Mouse (Mus musculus) limb, embryonic 15.5 days (tissue): ENCODE results near the gene Fras1. TPM values are rescaled to one million over a fixed set of nuclear protein-coding genes. Genes with fewer than 3 reads are reported as not detected.

ENCODE experiments used
- ATAC-seq: fragments of 200-750 bp; cut with Nextera tagmentation; 2 replicates; pipeline ENCODE4 v1.8.0; 2017; ENCODE audit warnings: low read depth, moderate TSS enrichment; ENCODE audit not compliant: insufficient number of reproducible peaks, low FRiP score, low TSS enrichment
- H3K27ac ChIP-seq: fragments of 300-500 bp; sonication (generic); 2 replicates; pipeline ENCODE4 v1.5.1; 2015; ENCODE audit warnings: moderate library complexity, mild to moderate bottlenecking, inconsistent platforms
- H3K27me3 ChIP-seq: fragments of 300-500 bp; sonication (generic); 2 replicates; pipeline ENCODE4 v1.6.1; 2015; ENCODE audit warnings: inconsistent platforms
- H3K36me3 ChIP-seq: fragments of 300-500 bp; sonication (generic); 2 replicates; pipeline ENCODE4 v1.6.1; 2015; ENCODE audit warnings: inconsistent platforms
- H3K4me1 ChIP-seq: fragments of 300-500 bp; sonication (generic); 2 replicates; pipeline ENCODE4 v1.6.1; 2015; ENCODE audit warnings: inconsistent platforms
- H3K4me2 ChIP-seq: fragments of 300-500 bp; sonication (generic); 2 replicates; pipeline ENCODE4 v1.6.1; 2015; ENCODE audit warnings: mild to moderate bottlenecking, inconsistent platforms
- H3K4me3 ChIP-seq: fragments of 300-500 bp; sonication (generic); 2 replicates; pipeline ENCODE4 v1.5.1; 2015; ENCODE audit warnings: mild to moderate bottlenecking, inconsistent platforms
- H3K9ac ChIP-seq: fragments of 300-500 bp; sonication (generic); 2 replicates; pipeline ENCODE4 v1.6.1; 2015; ENCODE audit warnings: inconsistent platforms
- H3K9me3 ChIP-seq: fragments of 300-500 bp; sonication (generic); 2 replicates; pipeline ENCODE4 v1.6.1; 2016; ENCODE audit warnings: inconsistent platforms
- WGBS: fragments of 180-500 bp; shearing (Covaris S2); methylation state at CpG from one replicate; pipeline ENCODE4 v1.1.7; 2015; 5-methylcytosine and 5-hydroxymethylcytosine counted together
- polyA plus RNA-seq: library from polyadenylated mRNA; unstranded; fragments of >200 nt; fragmentation: Nextera tagmentation; extraction: Ambion mirVana; gene quantifications from 2 replicates; pipeline ENCODE4 v1.2.1, GENCODE M21; 2015

Gene Fras1
- polyA plus RNA-seq, 1 experiment from 2014 or later: 21.2 TPM

DNA sequence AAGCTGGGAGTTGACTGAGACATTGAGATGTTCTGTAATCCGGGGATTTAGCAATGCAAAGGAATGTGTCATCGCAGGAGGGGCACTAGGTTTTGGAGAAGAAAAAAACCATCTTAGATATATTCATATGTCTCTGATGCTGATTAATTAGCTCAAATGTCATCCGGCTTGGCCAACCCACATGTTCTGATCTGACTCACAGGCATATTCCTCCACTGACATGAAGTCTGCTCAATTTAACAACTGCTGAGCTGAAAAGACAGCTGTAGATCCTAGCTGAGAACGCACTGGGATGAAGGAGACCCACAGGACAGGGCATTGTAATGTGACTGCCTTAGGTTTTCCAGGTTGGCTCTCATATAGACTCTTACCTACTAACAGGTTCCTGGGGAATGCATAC, 128.0 kb downstream of the Fras1 start:
- Histone ChIP-seq H3K4me1 (no peaks in the 10 kb centered on the region), H3K36me3 (no peaks in the 10 kb centered on the region), H3K9me3 (no peaks in the 10 kb centered on the region), H3K4me3 (no peak overlapping the region), H3K9ac (no peak overlapping the region), H3K4me2 (no peak overlapping the region), H3K27ac (no peak overlapping the region), H3K27me3 (no peaks in the 10 kb centered on the region)
- no peak for ATAC-seq
- WGBS: 74% methylated on average over 4 of the region's 4 CpGs

DNA sequence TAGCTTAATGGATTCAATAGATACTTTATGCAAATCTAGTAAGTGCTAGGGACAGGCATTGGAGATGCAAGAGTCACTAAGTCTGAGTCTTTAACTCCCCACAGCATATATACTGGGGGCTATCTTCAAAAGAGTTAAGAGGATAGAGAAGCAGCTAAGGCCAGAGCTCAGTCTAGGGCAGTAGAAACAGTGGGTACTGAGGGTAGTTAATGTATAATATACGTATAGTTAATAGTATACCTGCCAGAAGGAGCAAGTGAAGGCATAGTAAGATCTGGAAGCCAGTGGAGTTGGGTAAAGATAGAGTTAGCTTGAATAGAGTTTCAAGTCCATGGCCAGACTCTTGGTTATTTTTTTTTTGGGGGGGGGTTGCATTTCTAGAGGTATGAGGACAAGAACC, 128.6 kb downstream of the Fras1 start:
- H3K9me3 ChIP-seq: no peaks in the 10 kb centered on the region
- H3K27me3 ChIP-seq: no peaks in the 10 kb centered on the region
- H3K4me1 ChIP-seq: no peaks in the 10 kb centered on the region
- no peak overlapping the region for H3K4me3 ChIP-seq
- no peak overlapping the region for H3K9ac ChIP-seq
- no peak overlapping the region for H3K27ac ChIP-seq
- no peaks in the 10 kb centered on the region for H3K36me3 ChIP-seq
- no peak for ATAC-seq
- H3K4me2 ChIP-seq: no peak overlapping the region
- WGBS: 76% methylated on average over 1 of the region's 1 CpGs

DNA sequence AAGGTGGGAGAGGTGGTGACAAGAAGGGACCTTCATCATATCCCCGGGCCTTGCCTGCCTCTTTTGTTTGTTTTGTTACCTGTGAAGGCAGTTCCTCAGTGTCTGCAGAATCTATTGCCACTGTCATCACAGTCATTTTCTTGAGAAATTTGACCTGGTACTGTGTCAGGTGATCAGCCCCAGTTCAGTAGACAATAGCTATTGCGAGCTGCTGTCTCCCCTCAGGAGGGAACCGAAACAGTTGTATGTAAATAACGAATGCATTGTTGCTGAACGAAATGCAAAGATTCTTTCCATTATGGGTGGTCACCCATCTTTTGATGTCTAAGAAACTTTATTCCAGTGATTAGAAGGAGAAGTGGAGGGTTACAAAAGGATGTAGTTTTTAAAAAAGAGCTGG, 137.2 kb downstream of the Fras1 start:
- no peaks in the 10 kb centered on the region for H3K9me3 ChIP-seq
- no peak overlapping the region for H3K4me2 ChIP-seq
- H3K9ac ChIP-seq: no peak overlapping the region
- ATAC-seq: no peak
- no peaks in the 10 kb centered on the region for H3K36me3 ChIP-seq
- no peaks in the 10 kb centered on the region for H3K4me1 ChIP-seq
- H3K4me3 ChIP-seq: no peak overlapping the region
- no peak overlapping the region for H3K27ac ChIP-seq
- no peaks in the 10 kb centered on the region for H3K27me3 ChIP-seq
- 85% methylated on average over 5 of the region's 5 CpGs for WGBS

DNA sequence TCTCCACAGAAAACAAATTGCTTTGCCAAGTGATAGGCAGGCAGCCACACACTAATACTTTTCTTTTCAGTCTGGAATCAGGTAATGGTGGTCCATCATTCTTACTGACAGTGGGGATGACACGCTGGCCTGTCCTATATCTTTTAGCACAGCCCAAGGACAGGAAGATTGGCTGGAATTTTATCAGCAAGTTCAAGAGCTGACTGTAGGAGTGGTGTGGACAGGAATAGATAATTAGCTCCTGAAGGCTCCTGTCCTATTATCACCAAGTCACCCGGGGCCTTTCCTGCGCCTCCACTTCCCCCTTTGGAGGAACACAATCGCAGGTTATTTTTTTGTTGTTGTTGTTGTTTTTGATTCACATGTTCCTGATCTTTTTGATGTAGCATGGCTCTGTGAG, 139.6 kb downstream of the Fras1 start:
- Histone ChIP-seq H3K9me3 (no peaks in the 10 kb centered on the region), H3K4me2 (no peak overlapping the region), H3K27ac (no peak overlapping the region), H3K27me3 (no peaks in the 10 kb centered on the region), H3K4me1 (no peaks in the 10 kb centered on the region), H3K4me3 (no peak overlapping the region), H3K36me3 (no peaks in the 10 kb centered on the region), H3K9ac (no peak overlapping the region)
- WGBS: 77% methylated on average over 4 of the region's 4 CpGs
- ATAC-seq: no peak

DNA sequence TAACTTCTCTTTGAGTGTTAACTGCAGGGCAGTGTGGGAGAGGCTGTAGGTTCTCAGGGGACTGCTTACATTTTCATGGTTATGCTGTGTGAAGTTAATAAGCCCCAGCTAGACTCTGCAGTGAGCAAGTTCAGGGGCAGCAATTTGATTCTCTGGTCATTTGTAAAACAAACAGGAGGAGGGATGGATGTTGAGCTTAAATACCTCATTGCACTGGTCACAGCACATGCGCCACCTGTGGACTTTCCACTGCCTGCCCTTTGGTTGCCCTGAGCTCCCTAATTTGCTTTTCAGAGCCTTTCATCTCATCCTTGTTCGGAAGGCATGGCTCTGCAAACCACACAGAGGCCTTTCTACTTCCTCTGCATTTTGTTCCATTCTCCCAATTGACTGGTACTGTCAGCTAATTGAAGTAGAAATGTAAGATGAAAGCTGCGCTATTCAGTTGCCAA, 142.1 kb downstream of the Fras1 start:
- Histone ChIP-seq H3K4me3 (no peak overlapping the region), H3K9ac (no peak overlapping the region), H3K4me2 (no peak overlapping the region), H3K4me1 (no peaks in the 10 kb centered on the region), H3K27me3 (no peaks in the 10 kb centered on the region), H3K27ac (no peak overlapping the region), H3K9me3 (no peaks in the 10 kb centered on the region), H3K36me3 (no peaks in the 10 kb centered on the region)
- no peak for ATAC-seq
- WGBS: 59% methylated on average over 3 of the region's 3 CpGs

DNA sequence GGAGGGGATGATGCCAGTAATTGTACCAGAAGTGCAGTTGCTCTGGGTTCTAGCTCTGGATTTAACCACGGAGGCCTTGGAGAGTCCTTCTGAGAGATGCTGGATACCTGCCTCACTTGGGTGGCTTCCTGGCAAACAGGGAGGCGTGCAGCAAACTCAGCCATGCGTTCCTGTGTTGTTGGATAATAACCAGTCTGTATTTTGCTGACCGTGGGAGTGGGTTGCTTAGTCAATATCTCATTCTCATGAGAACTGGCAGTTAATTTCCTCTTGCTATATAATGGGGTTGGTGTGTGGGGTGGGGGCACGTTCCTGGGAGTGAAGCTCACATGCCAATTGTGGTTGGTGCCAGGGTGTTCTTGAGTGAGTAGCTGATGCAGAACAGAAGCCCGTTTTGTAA, 142.6 kb downstream of the Fras1 start:
- H3K4me1 ChIP-seq: no peaks in the 10 kb centered on the region
- WGBS: 64% methylated on average over 6 of the region's 6 CpGs
- no peaks in the 10 kb centered on the region for H3K36me3 ChIP-seq
- H3K4me2 ChIP-seq: no peak overlapping the region
- H3K27ac ChIP-seq: no peak overlapping the region
- H3K9me3 ChIP-seq: no peaks in the 10 kb centered on the region
- ATAC-seq: no peak
- H3K27me3 ChIP-seq: no peaks in the 10 kb centered on the region
- no peak overlapping the region for H3K4me3 ChIP-seq
- H3K9ac ChIP-seq: no peak overlapping the region

DNA sequence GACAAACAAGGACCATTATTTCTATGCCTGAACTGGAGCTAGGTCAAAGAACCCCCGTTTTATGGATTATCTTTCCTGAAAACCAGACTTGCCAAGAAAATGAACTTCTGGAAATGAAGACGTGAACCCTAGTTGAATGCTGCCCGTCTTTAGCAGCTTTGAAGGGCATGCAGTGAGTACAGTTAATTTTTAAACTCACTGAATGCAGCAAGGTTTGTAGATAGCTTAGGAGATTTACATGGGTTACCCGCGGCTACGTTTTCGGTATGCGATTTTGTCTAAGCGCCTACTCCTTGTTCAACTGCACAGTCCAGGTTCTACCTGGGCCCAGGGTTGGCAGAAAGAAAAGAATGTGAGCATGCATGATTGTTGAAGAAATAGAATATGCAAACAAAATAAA, 147.8 kb downstream of the Fras1 start:
- WGBS: 83% methylated on average over 9 of the region's 9 CpGs
- H3K27me3 ChIP-seq: 0 out of 2 replicates have a peak, but pooled peaks cover 4% of the 10 kb centered on the region
- H3K9me3 ChIP-seq: no peaks in the 10 kb centered on the region
- H3K36me3 ChIP-seq: no peaks in the 10 kb centered on the region
- no peak overlapping the region for H3K4me3 ChIP-seq
- H3K9ac ChIP-seq: no peak overlapping the region
- ATAC-seq: no peak
- no peak overlapping the region for H3K4me2 ChIP-seq
- peaks cover 4% of the 10 kb centered on the region; the same call in 1 of the 2 replicates for H3K4me1 ChIP-seq
- H3K27ac ChIP-seq: no peak overlapping the region

DNA sequence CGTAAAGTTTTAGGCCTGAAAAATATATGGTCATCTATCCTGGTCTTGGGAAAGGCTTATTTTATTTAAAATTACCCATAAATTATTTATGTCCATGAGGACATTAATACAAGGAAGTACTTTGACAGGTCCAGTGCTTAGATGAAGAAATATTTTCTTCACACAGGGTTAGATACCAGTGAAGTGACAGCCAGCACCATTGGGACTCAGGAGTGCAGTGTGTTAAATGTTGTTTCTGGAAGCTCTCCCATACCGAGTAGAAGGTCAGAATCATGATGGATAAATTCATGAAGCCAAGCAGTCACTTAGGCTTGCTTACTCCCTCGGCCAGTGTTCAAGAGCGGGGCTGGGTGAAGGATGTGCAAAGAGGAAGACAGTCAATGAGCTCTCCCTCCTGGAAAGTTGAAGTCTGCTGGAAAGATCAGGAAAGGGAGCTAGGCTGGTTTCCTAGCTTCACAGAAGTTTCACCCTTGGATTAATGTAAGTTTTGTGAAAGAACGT, 149.2 kb downstream of the Fras1 start:
- H3K9me3 ChIP-seq: no peaks in the 10 kb centered on the region
- no peak overlapping the region for H3K4me3 ChIP-seq
- 0 out of 2 replicates have a peak overlapping the region, but pooled peaks have one; percentile 6 for H3K27ac ChIP-seq
- no peaks in the 10 kb centered on the region for H3K36me3 ChIP-seq
- no peak overlapping the region for H3K4me2 ChIP-seq
- 52% methylated on average over 5 of the region's 5 CpGs for WGBS
- peaks cover 4% of the 10 kb centered on the region; the same call in 1 of the 2 replicates for H3K4me1 ChIP-seq
- 0 out of 2 replicates have a peak, but pooled peaks cover 4% of the 10 kb centered on the region for H3K27me3 ChIP-seq
- no peak overlapping the region for H3K9ac ChIP-seq
- no peak for ATAC-seq

DNA sequence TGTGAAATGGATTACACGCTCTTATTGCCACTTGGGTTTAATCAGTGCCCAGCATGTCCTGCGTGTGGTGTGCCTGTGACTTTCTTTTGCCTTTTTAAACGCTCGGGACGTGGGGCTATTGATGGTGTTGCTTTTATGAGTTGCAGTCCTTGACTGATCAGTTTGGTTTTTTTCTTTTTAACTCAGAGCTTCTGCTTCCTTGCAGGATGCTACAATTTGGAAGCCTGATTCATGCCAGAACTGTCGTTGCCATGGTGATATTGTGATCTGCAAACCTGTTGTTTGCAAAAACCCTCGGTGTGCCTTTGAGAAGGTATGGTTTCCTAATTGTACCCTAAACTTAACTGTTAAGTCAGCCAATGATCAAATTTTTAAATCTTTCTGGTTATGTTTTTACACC, 154.5 kb downstream of the Fras1 start:
- H3K36me3 ChIP-seq: no peaks in the 10 kb centered on the region
- no peak overlapping the region for H3K27ac ChIP-seq
- ATAC-seq: no peak
- 57% methylated on average over 7 of the region's 7 CpGs for WGBS
- H3K9me3 ChIP-seq: no peaks in the 10 kb centered on the region
- H3K4me3 ChIP-seq: no peak overlapping the region
- peaks cover 2% of the 10 kb centered on the region; the same call in 1 of the 2 replicates for H3K4me1 ChIP-seq
- no peak overlapping the region for H3K9ac ChIP-seq
- H3K27me3 ChIP-seq: 0 out of 2 replicates have a peak, but pooled peaks cover 4% of the 10 kb centered on the region
- H3K4me2 ChIP-seq: no peak overlapping the region

DNA sequence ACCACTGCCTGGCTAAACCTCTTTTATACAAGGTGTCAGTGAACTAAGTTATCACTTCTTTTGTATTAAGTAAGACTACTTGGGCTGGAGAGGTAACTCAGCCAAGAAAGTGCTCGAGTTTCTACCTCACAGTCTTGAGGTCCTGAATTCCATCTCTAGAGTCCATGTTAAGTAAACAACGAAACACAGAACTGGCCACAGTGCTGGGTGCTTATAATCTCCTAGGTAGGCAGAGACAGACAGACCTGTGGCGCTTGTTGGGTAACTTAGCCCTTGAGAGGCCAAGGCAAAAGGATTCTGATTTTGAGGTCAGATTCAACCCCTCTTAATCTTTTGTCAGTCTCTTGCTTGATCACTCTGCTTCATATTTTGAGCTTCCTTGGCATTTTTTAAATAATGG, 156.8 kb downstream of the Fras1 start:
- H3K27me3 ChIP-seq: 0 out of 2 replicates have a peak, but pooled peaks cover 3% of the 10 kb centered on the region
- no peak for ATAC-seq
- H3K27ac ChIP-seq: no peak overlapping the region
- no peaks in the 10 kb centered on the region for H3K9me3 ChIP-seq
- no peaks in the 10 kb centered on the region for H3K36me3 ChIP-seq
- H3K4me3 ChIP-seq: no peak overlapping the region
- H3K9ac ChIP-seq: no peak overlapping the region
- no peaks in the 10 kb centered on the region for H3K4me1 ChIP-seq
- H3K4me2 ChIP-seq: no peak overlapping the region
- 76% methylated on average over 3 of the region's 3 CpGs for WGBS

DNA sequence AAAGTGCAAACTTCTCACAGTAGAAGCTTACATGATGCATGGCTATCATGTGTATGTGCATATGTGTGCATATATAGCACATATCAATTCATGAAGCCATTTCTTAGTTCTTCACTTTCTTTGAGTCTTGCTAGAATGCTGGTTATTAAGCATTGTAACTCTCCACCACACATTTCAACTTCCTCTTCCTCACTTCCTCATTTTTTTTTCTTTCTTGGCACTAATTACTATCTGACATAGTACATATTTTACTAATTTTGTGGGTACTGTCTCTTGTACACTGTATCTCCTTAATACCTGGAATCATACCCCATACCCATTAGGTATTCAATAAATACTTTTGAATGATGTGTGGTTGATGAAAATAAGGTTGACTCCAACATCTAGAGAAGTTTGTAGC, 158.2 kb downstream of the Fras1 start:
- ATAC-seq: no peak
- Histone ChIP-seq H3K27ac (no peak overlapping the region), H3K27me3 (no peaks in the 10 kb centered on the region)

DNA sequence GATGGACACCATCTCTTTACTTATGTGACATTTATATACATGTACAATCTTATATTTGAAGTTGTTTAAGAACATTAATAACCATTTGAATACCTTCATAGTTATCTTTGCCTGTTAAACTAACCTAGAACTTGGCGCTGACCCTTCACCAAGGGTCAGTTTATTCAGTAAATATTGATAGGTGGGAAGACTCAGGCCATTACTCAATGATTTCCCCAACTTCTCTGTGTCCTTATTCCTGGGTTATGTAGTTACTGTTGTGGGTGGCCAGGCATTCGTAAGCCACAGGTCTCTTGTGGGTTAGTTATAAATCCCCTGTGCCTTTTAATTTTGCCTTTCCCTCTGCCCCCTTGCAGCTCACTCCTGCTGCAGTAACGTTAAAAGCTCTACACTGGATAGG, 162.8 kb downstream of the Fras1 start:
- Histone ChIP-seq H3K27ac (no peak overlapping the region), H3K4me1 (peaks cover 3% of the 10 kb centered on the region), H3K4me3 (no peak overlapping the region), H3K27me3 (no peaks in the 10 kb centered on the region), H3K9me3 (no peaks in the 10 kb centered on the region), H3K36me3 (no peaks in the 10 kb centered on the region), H3K9ac (no peak overlapping the region), H3K4me2 (no peak overlapping the region)
- ATAC-seq: no peak
- 56% methylated on average over 3 of the region's 3 CpGs for WGBS

More for the DNA sequence above, 158.2 kb downstream of the Fras1 start:
- H3K4me3 ChIP-seq: no peak overlapping the region
- no peaks in the 10 kb centered on the region for H3K36me3 ChIP-seq
- no peaks in the 10 kb centered on the region for H3K9me3 ChIP-seq
- H3K9ac ChIP-seq: no peak overlapping the region
- no peaks in the 10 kb centered on the region for H3K4me1 ChIP-seq
- H3K4me2 ChIP-seq: no peak overlapping the region

DNA sequence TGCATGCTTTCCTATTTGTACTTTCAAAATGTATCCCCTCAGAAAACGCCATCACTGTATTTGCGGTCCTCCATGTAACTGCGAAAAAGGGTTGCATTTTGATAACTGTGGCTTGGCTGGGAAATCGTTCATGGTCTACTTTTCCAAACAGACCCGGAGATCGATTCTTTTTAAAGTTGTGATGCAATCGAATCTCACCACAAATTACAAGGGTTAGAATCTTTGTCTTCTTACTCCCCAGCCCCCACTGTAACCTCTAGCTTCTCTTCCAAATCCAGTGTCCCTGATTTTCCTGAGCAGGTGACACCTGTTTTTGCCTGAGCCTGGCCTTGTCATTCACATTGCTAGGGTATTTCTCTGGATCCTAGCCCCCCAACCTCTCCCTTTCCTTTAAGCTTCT, 163.2 kb downstream of the Fras1 start:
- Histone ChIP-seq H3K9ac (no peak overlapping the region), H3K4me3 (no peak overlapping the region), H3K27me3 (no peaks in the 10 kb centered on the region), H3K27ac (no peak overlapping the region), H3K4me2 (no peak overlapping the region), H3K4me1 (peaks cover 3% of the 10 kb centered on the region), H3K36me3 (no peaks in the 10 kb centered on the region), H3K9me3 (no peaks in the 10 kb centered on the region)
- WGBS: 77% methylated on average over 7 of the region's 7 CpGs
- ATAC-seq: no peak
